Mouse (Mus musculus): ENCODE measurements around the gene Bsg.

- TF ChIP-seq POLR2A (IDR thresholded peaks at IDR 0.05; ENCODE audit: extremely low read depth, insufficient read depth, low read length) (no peak), CTCF (IDR thresholded peaks at IDR 0.05; ENCODE audit: low read depth, low read length) (no peak)
These were observed 8.1 kb upstream of the Bsg start for GRCm38 (mm10) chr10:79696129-79696651.

Data from liver, adult 2 months (tissue).